Mouse (Mus musculus) E14TG2a.4 (cell line): ENCODE measurements around the gene Clca3a1.
A peak's percentile ranks its signal among the peaks of the same experiment; 100 is the strongest.

Experiments used
- CTCF ChIP-seq: conservative IDR thresholded peaks from 2 replicates; pipeline ENCODE4 v1.5.1; 2014; ENCODE audit warnings: low read length
- POU5F1 ChIP-seq: IDR thresholded peaks from 2 replicates; pipeline ENCODE4 v1.6.1; 2014; ENCODE audit warnings: low read length, borderline replicate concordance

GRCm38 (mm10) chr3:144692052-144692451 lies 68.7 kb downstream of the Clca3a1 start:
- TF ChIP-seq CTCF (peak; percentile 59), POU5F1 (no peak)
